Mouse (Mus musculus): ENCODE measurements at regions not wholly inside any gene's neighbourhood (a gene's known extent, or its start where the extent isn't known, plus 50 kb on each side); places are given as distances from the start of the nearest gene placed in this dataset.

DNA sequence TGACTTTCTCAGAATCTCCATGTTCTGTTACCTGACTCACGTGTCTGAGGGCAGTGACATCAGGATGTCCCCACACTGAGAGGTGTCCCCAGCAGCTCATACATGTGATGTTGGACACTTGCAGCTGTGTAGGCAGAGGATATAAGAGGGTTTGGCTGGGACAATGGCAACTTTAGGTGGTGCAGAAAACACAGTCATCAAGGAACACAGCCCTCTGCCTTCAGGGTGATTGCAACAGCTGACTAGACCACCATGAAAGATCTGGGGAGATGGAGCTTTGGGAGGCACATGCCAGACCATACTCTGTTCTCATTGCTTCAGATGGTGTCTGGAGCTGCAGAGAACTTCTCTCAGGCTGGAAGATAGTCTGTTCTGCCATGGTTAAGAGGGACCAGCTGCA, 135.2 kb downstream of the Dll1 start:
- no peak for TF ChIP-seq CTCF (conservative IDR thresholded peaks at IDR 0.05; ENCODE audit: low read length)
- no peak for TF ChIP-seq NANOG (IDR thresholded peaks at IDR 0.05; ENCODE audit: borderline replicate concordance, low read length)
